Mouse (Mus musculus) heart, embryonic 12.5 days (tissue): Measurements from ENCODE around the gene Ltbp1. TPM values are rescaled to one million over a fixed set of nuclear protein-coding genes. Genes with fewer than 3 reads are reported as not detected.

Experiments
- ATAC-seq: fragments of 200-750 bp; cut with Nextera tagmentation; 2 replicates; pipeline ENCODE4 v1.8.0; 2017; ENCODE audit warnings: moderate TSS enrichment, moderate library complexity; ENCODE audit not compliant: insufficient number of reproducible peaks, low FRiP score
- H3K27ac ChIP-seq: fragments of 300-500 bp; sonication (generic); 2 replicates; pipeline ENCODE4 v1.5.1; 2016; ENCODE audit warnings: mild to moderate bottlenecking, moderate library complexity; ENCODE audit not compliant: poor library complexity, severe bottlenecking
- H3K27me3 ChIP-seq: fragments of 300-500 bp; sonication (generic); replicated peaks from 2 replicates; pipeline ENCODE4 v1.6.1; 2016; ENCODE audit warnings: mild to moderate bottlenecking, moderate library complexity
- H3K36me3 ChIP-seq: fragments of 300-500 bp; sonication (generic); 2 replicates; pipeline ENCODE4 v1.6.1; 2016; ENCODE audit warnings: mild to moderate bottlenecking, moderate library complexity
- H3K4me1 ChIP-seq: fragments of 300-500 bp; sonication (generic); replicated peaks from 2 replicates; pipeline ENCODE4 v1.6.1; 2016; ENCODE audit warnings: mild to moderate bottlenecking
- H3K4me2 ChIP-seq: fragments of 300-500 bp; sonication (generic); 2 replicates; pipeline ENCODE4 v1.6.1; 2016; ENCODE audit warnings: mild to moderate bottlenecking, moderate library complexity
- H3K4me3 ChIP-seq: fragments of 300-500 bp; sonication (generic); 2 replicates; pipeline ENCODE4 v1.5.1; 2016; ENCODE audit warnings: mild to moderate bottlenecking
- H3K9ac ChIP-seq: fragments of 300-500 bp; sonication (generic); 2 replicates; pipeline ENCODE4 v1.6.1; 2016; ENCODE audit warnings: mild to moderate bottlenecking, moderate library complexity
- H3K9me3 ChIP-seq: fragments of 300-500 bp; sonication (generic); replicated peaks from 2 replicates; pipeline ENCODE4 v1.6.1; 2016; ENCODE audit warnings: mild to moderate bottlenecking, moderate library complexity
- WGBS: fragments of 180-500 bp; shearing (Covaris S2); methylation state at CpG from one replicate; pipeline ENCODE4 v1.1.7; 2016; 5-methylcytosine and 5-hydroxymethylcytosine counted together
- polyA plus RNA-seq: library from polyadenylated mRNA; unstranded; fragments of >200 nt; fragmentation: Nextera tagmentation; extraction: Ambion mirVana; gene quantifications from 2 replicates; pipeline ENCODE4 v1.2.1, GENCODE M21; 2016

Gene Ltbp1
- polyA plus RNA-seq, 1 experiment from 2014 or later, result 58.8 TPM

DNA sequence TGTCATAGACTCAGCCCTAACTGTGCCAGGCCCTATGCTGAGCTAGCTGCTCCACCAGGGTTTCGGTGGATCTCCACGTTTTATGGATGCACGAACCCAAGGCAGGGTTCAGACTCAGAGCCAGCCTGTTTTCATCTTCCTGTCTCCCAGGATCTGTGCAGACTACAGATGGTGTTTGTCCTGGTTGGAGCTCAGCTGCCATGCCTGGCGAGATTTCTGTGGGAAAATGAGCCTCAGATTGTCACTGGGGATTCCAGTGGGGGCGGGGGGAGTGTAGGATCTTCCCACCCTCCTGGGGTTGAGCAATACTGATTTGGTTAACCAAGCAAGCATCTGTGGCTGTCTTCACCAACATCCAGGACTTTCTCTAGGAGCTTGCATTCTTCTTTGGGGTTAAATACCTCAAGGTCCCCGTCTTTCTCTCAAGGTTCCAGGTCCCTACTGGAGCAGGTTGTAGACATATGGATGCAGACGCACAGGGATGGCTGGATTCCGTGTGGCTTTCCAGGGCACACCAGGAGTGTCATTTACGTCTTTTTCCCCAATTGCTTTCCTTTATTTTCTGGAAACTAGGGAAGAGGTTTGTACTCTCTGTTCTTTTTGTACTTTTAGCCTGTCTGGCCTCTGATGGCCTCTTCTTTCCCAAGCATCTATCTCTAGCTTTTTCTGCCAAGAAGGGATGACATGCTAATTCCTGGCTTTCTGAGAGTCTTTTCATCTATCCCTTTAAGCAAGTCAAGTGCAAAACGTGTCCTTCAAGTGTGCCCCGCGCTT lies 22.2 kb downstream of the Ltbp1 start:
- peaks cover 46% of the 10 kb centered on the region for H3K4me1 ChIP-seq
- no peak for ATAC-seq
- H3K9me3 ChIP-seq, result no peaks in the 10 kb centered on the region
- H3K36me3 ChIP-seq, result peaks cover 27% of the 10 kb centered on the region
- H3K9ac ChIP-seq, result no peak overlapping the region
- no peaks in the 10 kb centered on the region for H3K27me3 ChIP-seq
- no peak overlapping the region for H3K4me3 ChIP-seq
- no peak overlapping the region for H3K4me2 ChIP-seq
- 80% methylated on average over 12 of the region's 12 CpGs for WGBS
- H3K27ac ChIP-seq, result no peak overlapping the region

GRCm38 (mm10) chr17:75033356-75033755 lies 28.0 kb downstream of the Ltbp1 start:
- 76% methylated on average over 14 of the region's 14 CpGs for WGBS
- H3K9ac ChIP-seq, result no peak overlapping the region
- no peak overlapping the region for H3K4me3 ChIP-seq
- H3K27ac ChIP-seq, result no peak overlapping the region
- no peaks in the 10 kb centered on the region for H3K27me3 ChIP-seq
- peaks cover 52% of the 10 kb centered on the region for H3K4me1 ChIP-seq
- no peak overlapping the region for H3K4me2 ChIP-seq
- ATAC-seq, result no peak
- peaks cover 12% of the 10 kb centered on the region; the same call in 1 of the 2 replicates for H3K36me3 ChIP-seq
- H3K9me3 ChIP-seq, result no peaks in the 10 kb centered on the region

DNA sequence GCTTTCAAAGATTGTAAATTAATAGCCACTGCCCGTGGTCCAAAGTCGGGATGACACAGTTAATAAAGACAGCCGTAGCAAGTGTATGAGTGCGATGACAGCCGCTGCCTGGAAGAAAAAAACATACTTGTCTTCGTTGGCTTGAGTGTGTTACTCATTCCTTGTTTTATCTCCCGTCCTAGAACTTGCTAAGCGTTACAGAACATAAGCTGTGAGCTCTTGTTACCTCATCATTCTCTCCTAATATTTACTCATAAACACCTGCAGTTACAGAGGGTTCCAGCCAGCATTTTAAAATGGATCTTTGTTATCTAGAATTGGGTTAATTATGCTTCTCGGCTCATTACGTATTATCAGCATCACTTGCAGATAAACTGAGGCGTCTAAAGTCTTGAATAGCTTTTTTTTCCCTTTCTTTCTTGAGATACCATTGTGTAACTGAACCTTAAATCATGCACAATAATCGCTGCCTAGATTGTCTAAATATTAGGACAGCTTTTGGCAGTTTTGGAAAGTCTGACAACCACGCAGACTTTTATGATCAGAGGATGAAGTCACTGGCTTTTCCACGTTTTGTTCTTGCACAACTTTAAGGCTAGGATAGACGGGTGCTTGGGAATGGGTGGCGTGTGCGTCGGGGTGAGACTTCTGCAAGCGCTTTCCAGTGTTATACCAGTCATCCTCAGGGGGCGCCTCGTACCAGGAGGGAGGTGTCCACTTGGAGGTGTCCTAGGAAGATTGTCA lies 28.7 kb downstream of the Ltbp1 start:
- Histone ChIP-seq H3K27ac (no peak overlapping the region), H3K27me3 (no peaks in the 10 kb centered on the region), H3K4me2 (no peak overlapping the region), H3K36me3 (peaks cover 12% of the 10 kb centered on the region; the same call in 1 of the 2 replicates), H3K4me1 (peaks cover 49% of the 10 kb centered on the region), H3K9ac (no peak overlapping the region), H3K9me3 (no peaks in the 10 kb centered on the region), H3K4me3 (no peak overlapping the region)
- WGBS, result 70% methylated on average over 21 of the region's 21 CpGs
- no peak for ATAC-seq

- Histone ChIP-seq H3K4me1 (peaks cover 61% of the 10 kb centered on the region), H3K27ac (no peak overlapping the region), H3K9ac (no peak overlapping the region), H3K4me3 (no peak overlapping the region), H3K27me3 (no peaks in the 10 kb centered on the region), H3K9me3 (no peaks in the 10 kb centered on the region), H3K4me2 (no peak overlapping the region), H3K36me3 (peaks cover 13% of the 10 kb centered on the region; the same call in 1 of the 2 replicates)
- no peak for ATAC-seq
- 68% methylated on average over 6 of the region's 6 CpGs for WGBS
Measured at GRCm38 (mm10) chr17:75036881-75037280, 31.5 kb downstream of the Ltbp1 start.

GRCm38 (mm10) chr17:75039017-75039416 lies 33.6 kb downstream of the Ltbp1 start:
- peaks cover 11% of the 10 kb centered on the region for H3K36me3 ChIP-seq
- H3K4me1 ChIP-seq, result peaks cover 49% of the 10 kb centered on the region
- H3K27me3 ChIP-seq, result no peaks in the 10 kb centered on the region
- no peak overlapping the region for H3K4me2 ChIP-seq
- WGBS, result 74% methylated on average over 4 of the region's 4 CpGs
- no peak overlapping the region for H3K4me3 ChIP-seq
- H3K27ac ChIP-seq, result no peak overlapping the region
- no peak for ATAC-seq
- no peak overlapping the region for H3K9ac ChIP-seq
- H3K9me3 ChIP-seq, result no peaks in the 10 kb centered on the region

GRCm38 (mm10) chr17:75049366-75049969 lies 44.1 kb downstream of the Ltbp1 start:
- Histone ChIP-seq H3K27me3 (no peaks in the 10 kb centered on the region), H3K9me3 (peaks cover 7% of the 10 kb centered on the region), H3K27ac (no peak overlapping the region), H3K4me1 (peaks cover 17% of the 10 kb centered on the region; the same call in 1 of the 2 replicates), H3K9ac (no peak overlapping the region), H3K36me3 (peaks cover 17% of the 10 kb centered on the region), H3K4me3 (no peak overlapping the region), H3K4me2 (no peak overlapping the region)
- 80% methylated on average over 8 of the region's 8 CpGs for WGBS
- ATAC-seq, result no peak

DNA sequence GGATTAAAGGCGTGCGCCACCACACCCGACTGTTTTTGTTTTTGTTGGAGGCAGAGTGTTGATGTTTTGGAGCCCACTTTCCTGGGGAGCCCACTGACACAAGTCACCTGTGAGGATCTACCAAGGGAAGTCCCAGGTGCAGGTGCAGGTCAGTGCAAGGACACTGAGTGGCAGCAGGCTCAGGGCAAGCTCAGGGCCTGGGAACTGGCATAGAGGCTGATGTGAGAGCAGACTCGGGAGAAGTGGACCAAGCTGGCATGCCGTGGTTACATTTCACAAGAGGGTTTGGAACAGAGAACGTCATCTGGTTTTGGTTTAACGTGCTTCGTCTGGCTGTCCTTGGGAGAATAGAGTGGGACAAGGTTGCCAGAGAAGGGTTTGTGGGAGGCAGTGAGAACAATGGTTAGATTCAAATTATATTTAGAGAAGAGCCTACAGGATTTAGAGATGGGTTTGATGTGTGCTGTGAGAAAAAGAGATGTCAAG lies 46.1 kb downstream of the Ltbp1 start:
- Histone ChIP-seq H3K27me3 (no peaks in the 10 kb centered on the region), H3K4me2 (no peak overlapping the region), H3K4me3 (no peak overlapping the region), H3K9me3 (no peaks in the 10 kb centered on the region), H3K4me1 (peaks cover 30% of the 10 kb centered on the region), H3K9ac (no peak overlapping the region), H3K36me3 (peaks cover 6% of the 10 kb centered on the region; the same call in 1 of the 2 replicates), H3K27ac (no peak overlapping the region)
- ATAC-seq, result no peak
- WGBS, result 79% methylated on average over 8 of the region's 8 CpGs

GRCm38 (mm10) chr17:75055235-75055634 lies 49.9 kb downstream of the Ltbp1 start:
- no peak for ATAC-seq
- peaks cover 6% of the 10 kb centered on the region; the same call in 1 of the 2 replicates for H3K36me3 ChIP-seq
- H3K4me2 ChIP-seq, result no peak overlapping the region
- H3K9me3 ChIP-seq, result no peaks in the 10 kb centered on the region
- H3K9ac ChIP-seq, result no peak overlapping the region
- no peak overlapping the region for H3K4me3 ChIP-seq
- 73% methylated on average over 5 of the region's 5 CpGs for WGBS
- no peaks in the 10 kb centered on the region for H3K27me3 ChIP-seq
- no peak overlapping the region for H3K27ac ChIP-seq
- peaks cover 34% of the 10 kb centered on the region for H3K4me1 ChIP-seq

GRCm38 (mm10) chr17:75055961-75056360 lies 50.6 kb downstream of the Ltbp1 start:
- H3K9me3 ChIP-seq, result no peaks in the 10 kb centered on the region
- H3K9ac ChIP-seq, result no peak overlapping the region
- H3K4me1 ChIP-seq, result peaks cover 33% of the 10 kb centered on the region
- WGBS, result 78% methylated on average over 6 of the region's 6 CpGs
- H3K27ac ChIP-seq, result no peak overlapping the region
- no peak overlapping the region for H3K4me2 ChIP-seq
- peaks cover 6% of the 10 kb centered on the region; the same call in 1 of the 2 replicates for H3K36me3 ChIP-seq
- H3K27me3 ChIP-seq, result no peaks in the 10 kb centered on the region
- ATAC-seq, result no peak
- H3K4me3 ChIP-seq, result no peak overlapping the region

DNA sequence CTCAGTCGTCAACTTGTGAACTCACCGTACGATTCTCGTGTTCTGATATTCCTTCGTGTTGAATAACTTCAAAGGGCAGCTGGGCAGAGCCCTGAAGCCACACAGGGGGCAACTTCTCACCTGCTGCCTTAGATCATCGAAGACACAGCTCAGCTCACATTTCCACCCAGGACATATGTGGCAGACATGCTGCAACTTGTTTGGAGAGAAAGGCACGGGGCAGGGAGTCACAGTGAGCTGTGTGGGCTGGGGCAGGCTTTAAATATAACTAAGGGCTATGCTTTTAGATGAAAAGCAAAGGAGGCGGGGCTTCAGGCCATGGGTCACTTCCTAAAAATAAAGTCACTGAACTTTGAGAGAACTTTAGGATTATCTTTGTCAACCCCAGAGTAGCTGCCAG lies 51.3 kb downstream of the Ltbp1 start:
- Histone ChIP-seq H3K36me3 (peaks cover 6% of the 10 kb centered on the region; the same call in 1 of the 2 replicates), H3K27me3 (no peaks in the 10 kb centered on the region), H3K4me1 (peaks cover 34% of the 10 kb centered on the region), H3K9me3 (no peaks in the 10 kb centered on the region), H3K4me3 (no peak overlapping the region), H3K4me2 (no peak overlapping the region), H3K9ac (no peak overlapping the region), H3K27ac (no peak overlapping the region)
- WGBS, result 63% methylated on average over 8 of the region's 8 CpGs
- ATAC-seq, result no peak

DNA sequence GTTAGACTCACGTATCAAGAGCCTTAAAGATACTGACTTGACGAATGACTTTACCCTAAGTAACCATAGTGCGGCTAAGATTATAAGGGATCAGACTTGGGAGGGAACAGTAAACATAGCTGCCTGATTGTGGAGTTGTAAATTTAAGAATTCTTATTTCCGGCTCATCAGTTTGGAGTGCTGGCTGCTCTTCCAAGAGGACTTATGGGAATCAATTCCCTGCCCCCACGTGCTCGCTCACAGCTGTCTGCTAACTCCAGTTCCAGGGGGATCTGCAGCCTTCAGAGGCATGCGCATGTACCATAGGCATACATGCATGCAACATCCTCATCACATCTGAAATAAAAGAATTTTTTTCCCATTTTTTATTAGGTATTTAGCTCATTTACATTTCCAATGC lies 61.0 kb downstream of the Ltbp1 start:
- Histone ChIP-seq H3K4me1 (peaks cover 37% of the 10 kb centered on the region), H3K27me3 (no peaks in the 10 kb centered on the region), H3K9ac (no peak overlapping the region), H3K4me2 (no peak overlapping the region), H3K27ac (no peak overlapping the region), H3K9me3 (no peaks in the 10 kb centered on the region), H3K36me3 (peaks cover 17% of the 10 kb centered on the region), H3K4me3 (no peak overlapping the region)
- ATAC-seq, result no peak
- WGBS, result 88% methylated on average over 7 of the region's 7 CpGs
